ENCODE assay signal across 12 mouse cellular contexts in genomic region chr8:64657980-64658401, GRCm38 (mm10). TPM values are rescaled to one million over a fixed set of nuclear protein-coding genes. Genes with fewer than 3 reads are reported as not detected.
DNase-seq lines count a peak whose midpoint lies in the region; ATAC-seq and TF ChIP-seq lines count a peak whose summit lies in the region.
"Had no signal": no experiment of that assay in that cellular context is flagged by ENCODE, and none has a peak within 500 bp of the region (broad histone marks: within the 10 kb centered on the region; RNA-seq: fewer than 3 reads in every experiment).

No protein-coding gene starts in this region.

- no peak overlapping the region for H3K9ac ChIP-seq in hindbrain, postnatal 0 days (replicated peaks; ENCODE audit: low read length)
- no peak overlapping the region for H3K9ac ChIP-seq in midbrain, embryonic 13.5 days (replicated peaks)
- H3K9ac ChIP-seq in heart, adult 2 months (ENCODE audit: low read depth, low read length) = no peak overlapping the region
- H3K9ac ChIP-seq: liver, embryonic 14.5 days had no signal

- 83% methylated on average over 4 of the region's 4 CpGs for WGBS in embryonic facial prominence, embryonic 10.5 days
- WGBS in hindbrain, postnatal 0 days = 68% methylated on average over 4 of the region's 4 CpGs
- 25% methylated on average over 4 of the region's 4 CpGs for WGBS in midbrain, embryonic 13.5 days
- 95% methylated on average over 4 of the region's 4 CpGs for WGBS in heart, adult 2 months

- no peak overlapping the region for H3K4me2 ChIP-seq in hindbrain, postnatal 0 days (ENCODE audit: low read depth, low read length)
- H3K4me2 ChIP-seq in midbrain, embryonic 13.5 days (replicated peaks) = no peak overlapping the region

- TF ChIP-seq POLR2A in heart, adult 2 months (IDR thresholded peaks at IDR 0.05; ENCODE audit: insufficient read depth, low read depth, low read length) = no peak

- H3K4me3 ChIP-seq in embryonic facial prominence, embryonic 10.5 days = no peak overlapping the region
- H3K4me3 ChIP-seq in hindbrain, postnatal 0 days (ENCODE audit: low read length) = no peak overlapping the region
- H3K4me3 ChIP-seq in midbrain, embryonic 13.5 days (replicated peaks) = no peak overlapping the region
- no peak overlapping the region for H3K4me3 ChIP-seq in heart, adult 2 months

- H3K79me2 ChIP-seq in heart, adult 2 months (replicated peaks; ENCODE audit: control insufficient read depth, insufficient read depth, low read length) = peaks cover 2% of the 10 kb centered on the region; the same call in 1 of the 2 replicates

- H3K27ac ChIP-seq in embryonic facial prominence, embryonic 10.5 days (replicated peaks) = 0 out of 2 replicates have a peak overlapping the region, but pooled peaks have one; percentile 24
- peak overlapping the region; percentile 70 for H3K27ac ChIP-seq in hindbrain, postnatal 0 days
- H3K27ac ChIP-seq in midbrain, embryonic 13.5 days = peak overlapping the region; percentile 57
- H3K27ac ChIP-seq in heart, adult 2 months = no peak overlapping the region
- H3K27ac ChIP-seq: liver, embryonic 14.5 days had no signal

- no peak for TF ChIP-seq CTCF in hindbrain, postnatal 0 days (IDR thresholded peaks at IDR 0.05; ENCODE audit: low read depth)
- no peak for TF ChIP-seq CTCF in heart, adult 2 months (IDR thresholded peaks at IDR 0.05)

- intact Hi-C loops in heart, adult 2 months (cut with DNase I) = no loop called here

- H3K9me3 ChIP-seq in embryonic facial prominence, embryonic 10.5 days = no peaks in the 10 kb centered on the region
- no peaks in the 10 kb centered on the region for H3K9me3 ChIP-seq in hindbrain, postnatal 0 days (ENCODE audit: low read length)
- no peaks in the 10 kb centered on the region for H3K9me3 ChIP-seq in midbrain, embryonic 13.5 days

- ATAC-seq in hindbrain, postnatal 0 days = peak; percentile 83
- ATAC-seq in midbrain, embryonic 13.5 days = peak; percentile 67; the same call in 1 of the 2 replicates
- ATAC-seq: intestine, embryonic 16.5 days had no signal

- H3K36me3 ChIP-seq in embryonic facial prominence, embryonic 10.5 days (replicated peaks) = 0 out of 2 replicates have a peak, but pooled peaks cover 2% of the 10 kb centered on the region
- no peaks in the 10 kb centered on the region for H3K36me3 ChIP-seq in hindbrain, postnatal 0 days (ENCODE audit: insufficient read depth, low read length)
- H3K36me3 ChIP-seq in midbrain, embryonic 13.5 days = peaks cover 6% of the 10 kb centered on the region
- no peaks in the 10 kb centered on the region for H3K36me3 ChIP-seq in heart, adult 2 months (ENCODE audit: control insufficient read depth, insufficient read depth, low read length)

- peak; percentile 22 to 45 for DNase-seq in cerebellum, postnatal 14 days
- no peak for DNase-seq in cerebellum, adult 11-12 months
- DNase-seq in embryonic facial prominence, embryonic 10.5 days (ENCODE audit: low spot score) = no peak
- peak; percentile 36 for DNase-seq in hindbrain, postnatal 0 days (ENCODE audit: low spot score)
- DNase-seq in lung, postnatal 36 days = no peak
- no peak for DNase-seq in thymus, postnatal 0 days (ENCODE audit: low spot score)
- no peak for DNase-seq in heart, adult 2 months
- DNase-seq: B cell, adult 2 months; heart, adult 11 months had no signal

- H3K27me3 ChIP-seq in embryonic facial prominence, embryonic 10.5 days (replicated peaks; ENCODE audit: low read depth, poor library complexity, severe bottlenecking) = no peaks in the 10 kb centered on the region
- H3K27me3 ChIP-seq in hindbrain, postnatal 0 days (ENCODE audit: insufficient read depth, low read length) = no peaks in the 10 kb centered on the region
- H3K27me3 ChIP-seq in midbrain, embryonic 13.5 days = no peaks in the 10 kb centered on the region
- no peaks in the 10 kb centered on the region for H3K27me3 ChIP-seq in heart, adult 2 months (ENCODE audit: control insufficient read depth, insufficient read depth, low read length)

- TF ChIP-seq EP300 in heart, adult 2 months (IDR thresholded peaks at IDR 0.05; ENCODE audit: insufficient read depth, low read depth, low read length) = no peak

- no peaks in the 10 kb centered on the region; the same call in 1 of the 2 replicates for H3K4me1 ChIP-seq in embryonic facial prominence, embryonic 10.5 days
- H3K4me1 ChIP-seq in hindbrain, postnatal 0 days (ENCODE audit: insufficient read depth, low read length) = peaks cover 4% of the 10 kb centered on the region; the same call in 1 of the 2 replicates
- H3K4me1 ChIP-seq in midbrain, embryonic 13.5 days (replicated peaks) = peaks cover 50% of the 10 kb centered on the region
- H3K4me1 ChIP-seq in heart, adult 2 months (ENCODE audit: control insufficient read depth, insufficient read depth, low read length) = no peaks in the 10 kb centered on the region; the same call in 1 of the 2 replicates

RNA-seq across cellular contexts. Expression of gene Cpe, which starts 34.9 kb away (rescaled TPM):
- polyA plus RNA-seq in embryonic facial prominence, embryonic 10.5 days (2016; fragmentation: Nextera tagmentation; extraction: Ambion mirVana) = 75.7 and 81.6 TPM in 2 replicates
- 614 and 704 TPM in 2 replicates for total RNA-seq in hindbrain, postnatal 0 days (2014; rRNA removed)
- polyA plus RNA-seq in hindbrain, postnatal 0 days (2015; fragmentation: Nextera tagmentation; extraction: Ambion mirVana) = 1,088 and 1,129 TPM in 2 replicates
- 676 and 719 TPM in 2 replicates for polyA plus RNA-seq in midbrain, embryonic 13.5 days (2015; fragmentation: Nextera tagmentation; extraction: Ambion mirVana)
- polyA plus RNA-seq in thymus, postnatal 0 days (2015; fragmentation: Nextera tagmentation; extraction: Ambion mirVana) = 15.3 and 17.8 TPM in 2 replicates
- total RNA-seq in heart, adult 2 months (2021) = 100 to 1,000 TPM; 241 to 256 TPM
- 112 and 149 TPM in 2 replicates for polyA plus RNA-seq in heart, adult 2 months (2012; rRNA removed)

Comparison
In these comparisons a context has a peak if more than half of its experiments do, and no peak if none do; other contexts are left out.
1. DNase-seq: peak in cerebellum, postnatal 14 days (2 of 2) and hindbrain, postnatal 0 days (single experiment); none in cerebellum, adult 11-12 months (single experiment), embryonic facial prominence, embryonic 10.5 days (single experiment), lung, postnatal 36 days (single experiment), thymus, postnatal 0 days (single experiment) and heart, adult 2 months (0 of 2).